Mouse (Mus musculus): ENCODE data around the gene Bzw2. TPM values are rescaled to one million over a fixed set of nuclear protein-coding genes. Genes with fewer than 3 reads are reported as not detected.

Gene Bzw2
- polyA plus RNA-seq, 1 experiment from 2014 or later, result 291 TPM

- H3K9me3 ChIP-seq (ENCODE audit: control insufficient read depth, low read length), result no peaks in the 10 kb centered on the region
- no peaks in the 10 kb centered on the region for H3K27me3 ChIP-seq (ENCODE audit: control insufficient read depth, insufficient read depth, low read length)
- WGBS, result 88% methylated on average over 2 of the region's 2 CpGs
- no peak overlapping the region for H3K27ac ChIP-seq (ENCODE audit: low read depth, low read length)
- no peaks in the 10 kb centered on the region; the same call in none of the 2 replicates for H3K36me3 ChIP-seq (ENCODE audit: control insufficient read depth, insufficient read depth, low read length)
- no peak overlapping the region for H3K4me2 ChIP-seq (ENCODE audit: low read depth)
- no peak overlapping the region for H3K4me3 ChIP-seq (ENCODE audit: low read depth, low read length)
- no peak overlapping the region for H3K9ac ChIP-seq (ENCODE audit: low read length)
- no peak for ATAC-seq (ENCODE audit: insufficient read depth, low FRiP score, low TSS enrichment)
- H3K4me1 ChIP-seq (ENCODE audit: control insufficient read depth, insufficient read depth, low read length), result no peaks in the 10 kb centered on the region
- no peak for DNase-seq (ENCODE audit: low spot score)
Observed at GRCm38 (mm10) chr12:36132254-36132653, 25.6 kb downstream of the Bzw2 start.

GRCm38 (mm10) chr12:36129826-36130225 lies 28.1 kb downstream of the Bzw2 start:
- H3K9me3 ChIP-seq (ENCODE audit: control insufficient read depth, low read length), result no peaks in the 10 kb centered on the region
- no peaks in the 10 kb centered on the region for H3K4me1 ChIP-seq (ENCODE audit: control insufficient read depth, insufficient read depth, low read length)
- no peak overlapping the region for H3K4me2 ChIP-seq (ENCODE audit: low read depth)
- WGBS, result 95% methylated on average over 5 of the region's 5 CpGs
- no peaks in the 10 kb centered on the region for H3K27me3 ChIP-seq (ENCODE audit: control insufficient read depth, insufficient read depth, low read length)
- H3K27ac ChIP-seq (ENCODE audit: low read depth, low read length), result no peak overlapping the region
- no peaks in the 10 kb centered on the region; the same call in none of the 2 replicates for H3K36me3 ChIP-seq (ENCODE audit: control insufficient read depth, insufficient read depth, low read length)
- ATAC-seq (ENCODE audit: insufficient read depth, low FRiP score, low TSS enrichment), result no peak
- no peak overlapping the region for H3K9ac ChIP-seq (ENCODE audit: low read length)
- no peak for DNase-seq (ENCODE audit: low spot score)
- H3K4me3 ChIP-seq (ENCODE audit: low read depth, low read length), result no peak overlapping the region

- WGBS, result 89% methylated on average over 5 of the region's 5 CpGs
- Histone ChIP-seq H3K9me3 (ENCODE audit: control insufficient read depth, low read length) (no peaks in the 10 kb centered on the region), H3K9ac (ENCODE audit: low read length) (no peak overlapping the region), H3K27me3 (ENCODE audit: control insufficient read depth, insufficient read depth, low read length) (no peaks in the 10 kb centered on the region), H3K4me1 (ENCODE audit: control insufficient read depth, insufficient read depth, low read length) (no peaks in the 10 kb centered on the region), H3K36me3 (ENCODE audit: control insufficient read depth, insufficient read depth, low read length) (peaks cover 3% of the 10 kb centered on the region; the same call in 1 of the 2 replicates), H3K4me3 (ENCODE audit: low read depth, low read length) (no peak overlapping the region), H3K27ac (ENCODE audit: low read depth, low read length) (no peak overlapping the region), H3K4me2 (ENCODE audit: low read depth) (no peak overlapping the region)
- DNase-seq (ENCODE audit: low spot score), result no peak
- no peak for ATAC-seq (ENCODE audit: insufficient read depth, low FRiP score, low TSS enrichment)
Observed at GRCm38 (mm10) chr12:36126049-36126448, 31.8 kb downstream of the Bzw2 start.

- Histone ChIP-seq H3K27ac (ENCODE audit: low read depth, low read length) (no peak overlapping the region), H3K9ac (ENCODE audit: low read length) (no peak overlapping the region), H3K4me3 (ENCODE audit: low read depth, low read length) (no peak overlapping the region), H3K27me3 (ENCODE audit: control insufficient read depth, insufficient read depth, low read length) (no peaks in the 10 kb centered on the region), H3K4me1 (ENCODE audit: control insufficient read depth, insufficient read depth, low read length) (no peaks in the 10 kb centered on the region), H3K9me3 (ENCODE audit: control insufficient read depth, low read length) (no peaks in the 10 kb centered on the region), H3K4me2 (ENCODE audit: low read depth) (no peak overlapping the region), H3K36me3 (ENCODE audit: control insufficient read depth, insufficient read depth, low read length) (peaks cover 5% of the 10 kb centered on the region; the same call in 1 of the 2 replicates)
- no peak for ATAC-seq (ENCODE audit: insufficient read depth, low FRiP score, low TSS enrichment)
- DNase-seq (ENCODE audit: low spot score), result no peak
- WGBS, result 95% methylated on average over 3 of the region's 3 CpGs
Observed at GRCm38 (mm10) chr12:36119244-36119643, 38.6 kb downstream of the Bzw2 start.

- peaks cover 2% of the 10 kb centered on the region; the same call in 1 of the 2 replicates for H3K36me3 ChIP-seq (ENCODE audit: control insufficient read depth, insufficient read depth, low read length)
- no peak for DNase-seq (ENCODE audit: low spot score)
Observed at GRCm38 (mm10) chr12:36117161-36117560, 40.7 kb downstream of the Bzw2 start.

GRCm38 (mm10) chr12:36112081-36112480 lies 45.8 kb downstream of the Bzw2 start:
- WGBS, result 91% methylated on average over 3 of the region's 3 CpGs
- ATAC-seq (ENCODE audit: insufficient read depth, low FRiP score, low TSS enrichment), result no peak
- peaks cover 23% of the 10 kb centered on the region; the same call in 1 of the 2 replicates for H3K36me3 ChIP-seq (ENCODE audit: control insufficient read depth, insufficient read depth, low read length)

More at GRCm38 (mm10) chr12:36117161-36117560, 40.7 kb downstream of the Bzw2 start:
- Histone ChIP-seq H3K4me2 (ENCODE audit: low read depth) (no peak overlapping the region), H3K9ac (ENCODE audit: low read length) (no peak overlapping the region), H3K27me3 (ENCODE audit: control insufficient read depth, insufficient read depth, low read length) (no peaks in the 10 kb centered on the region), H3K27ac (ENCODE audit: low read depth, low read length) (no peak overlapping the region), H3K4me3 (ENCODE audit: low read depth, low read length) (no peak overlapping the region), H3K9me3 (ENCODE audit: control insufficient read depth, low read length) (no peaks in the 10 kb centered on the region), H3K4me1 (ENCODE audit: control insufficient read depth, insufficient read depth, low read length) (no peaks in the 10 kb centered on the region)
- ATAC-seq (ENCODE audit: insufficient read depth, low FRiP score, low TSS enrichment), result no peak
- 95% methylated on average over 6 of the region's 6 CpGs for WGBS

GRCm38 (mm10) chr12:36111110-36111509 lies 46.8 kb downstream of the Bzw2 start:
- H3K4me3 ChIP-seq (ENCODE audit: low read depth, low read length), result no peak overlapping the region
- peaks cover 25% of the 10 kb centered on the region; the same call in 1 of the 2 replicates for H3K36me3 ChIP-seq (ENCODE audit: control insufficient read depth, insufficient read depth, low read length)
- 95% methylated on average over 5 of the region's 5 CpGs for WGBS
- no peaks in the 10 kb centered on the region for H3K4me1 ChIP-seq (ENCODE audit: control insufficient read depth, insufficient read depth, low read length)
- H3K4me2 ChIP-seq (ENCODE audit: low read depth), result no peak overlapping the region
- no peaks in the 10 kb centered on the region for H3K27me3 ChIP-seq (ENCODE audit: control insufficient read depth, insufficient read depth, low read length)
- ATAC-seq (ENCODE audit: insufficient read depth, low FRiP score, low TSS enrichment), result no peak
- H3K9me3 ChIP-seq (ENCODE audit: control insufficient read depth, low read length), result no peaks in the 10 kb centered on the region
- no peak for DNase-seq (ENCODE audit: low spot score)
- H3K27ac ChIP-seq (ENCODE audit: low read depth, low read length), result no peak overlapping the region
- H3K9ac ChIP-seq (ENCODE audit: low read length), result no peak overlapping the region

More at GRCm38 (mm10) chr12:36112081-36112480, 45.8 kb downstream of the Bzw2 start:
- no peak overlapping the region for H3K27ac ChIP-seq (ENCODE audit: low read depth, low read length)
- no peaks in the 10 kb centered on the region for H3K4me1 ChIP-seq (ENCODE audit: control insufficient read depth, insufficient read depth, low read length)
- no peak overlapping the region for H3K4me3 ChIP-seq (ENCODE audit: low read depth, low read length)
- H3K9ac ChIP-seq (ENCODE audit: low read length), result no peak overlapping the region
- no peaks in the 10 kb centered on the region for H3K27me3 ChIP-seq (ENCODE audit: control insufficient read depth, insufficient read depth, low read length)
- no peaks in the 10 kb centered on the region for H3K9me3 ChIP-seq (ENCODE audit: control insufficient read depth, low read length)
- no peak for DNase-seq (ENCODE audit: low spot score)
- no peak overlapping the region for H3K4me2 ChIP-seq (ENCODE audit: low read depth)

- no peak for DNase-seq (ENCODE audit: low spot score)
- Histone ChIP-seq H3K9me3 (ENCODE audit: control insufficient read depth, low read length) (no peaks in the 10 kb centered on the region), H3K4me2 (ENCODE audit: low read depth) (no peak overlapping the region), H3K27me3 (ENCODE audit: control insufficient read depth, insufficient read depth, low read length) (no peaks in the 10 kb centered on the region), H3K9ac (ENCODE audit: low read length) (no peak overlapping the region), H3K4me3 (ENCODE audit: low read depth, low read length) (no peak overlapping the region), H3K36me3 (ENCODE audit: control insufficient read depth, insufficient read depth, low read length) (peaks cover 25% of the 10 kb centered on the region; the same call in 1 of the 2 replicates), H3K27ac (ENCODE audit: low read depth, low read length) (no peak overlapping the region), H3K4me1 (ENCODE audit: control insufficient read depth, insufficient read depth, low read length) (no peaks in the 10 kb centered on the region)
- 93% methylated on average over 5 of the region's 5 CpGs for WGBS
- ATAC-seq (ENCODE audit: insufficient read depth, low FRiP score, low TSS enrichment), result no peak
Observed at GRCm38 (mm10) chr12:36110457-36110856, 47.4 kb downstream of the Bzw2 start.

GRCm38 (mm10) chr12:36108442-36108841 lies 49.4 kb downstream of the Bzw2 start:
- H3K36me3 ChIP-seq (ENCODE audit: control insufficient read depth, insufficient read depth, low read length), result peaks cover 26% of the 10 kb centered on the region

More at GRCm38 (mm10) chr12:36108442-36108841, 49.4 kb downstream of the Bzw2 start:
- Histone ChIP-seq H3K4me1 (ENCODE audit: control insufficient read depth, insufficient read depth, low read length) (no peaks in the 10 kb centered on the region), H3K9me3 (ENCODE audit: control insufficient read depth, low read length) (no peaks in the 10 kb centered on the region), H3K4me2 (ENCODE audit: low read depth) (no peak overlapping the region), H3K27ac (ENCODE audit: low read depth, low read length) (no peak overlapping the region), H3K27me3 (ENCODE audit: control insufficient read depth, insufficient read depth, low read length) (no peaks in the 10 kb centered on the region), H3K4me3 (ENCODE audit: low read depth, low read length) (no peak overlapping the region), H3K9ac (ENCODE audit: low read length) (no peak overlapping the region)
- ATAC-seq (ENCODE audit: insufficient read depth, low FRiP score, low TSS enrichment) (no peak), DNase-seq (ENCODE audit: low spot score) (no peak)
- WGBS, result 92% methylated on average over 5 of the region's 5 CpGs

Measured in neural tube, embryonic 11.5 days (tissue).